Mouse (Mus musculus) left cerebral cortex, adult 11 months (tissue): ENCODE measurements around the gene Slc1a1.

Experiments used
- DNase-seq: peaks from one replicate; pipeline ENCODE4 v3.0.0; 2022; ENCODE audit warnings: low spot score

The Slc1a1 gene

DNA sequence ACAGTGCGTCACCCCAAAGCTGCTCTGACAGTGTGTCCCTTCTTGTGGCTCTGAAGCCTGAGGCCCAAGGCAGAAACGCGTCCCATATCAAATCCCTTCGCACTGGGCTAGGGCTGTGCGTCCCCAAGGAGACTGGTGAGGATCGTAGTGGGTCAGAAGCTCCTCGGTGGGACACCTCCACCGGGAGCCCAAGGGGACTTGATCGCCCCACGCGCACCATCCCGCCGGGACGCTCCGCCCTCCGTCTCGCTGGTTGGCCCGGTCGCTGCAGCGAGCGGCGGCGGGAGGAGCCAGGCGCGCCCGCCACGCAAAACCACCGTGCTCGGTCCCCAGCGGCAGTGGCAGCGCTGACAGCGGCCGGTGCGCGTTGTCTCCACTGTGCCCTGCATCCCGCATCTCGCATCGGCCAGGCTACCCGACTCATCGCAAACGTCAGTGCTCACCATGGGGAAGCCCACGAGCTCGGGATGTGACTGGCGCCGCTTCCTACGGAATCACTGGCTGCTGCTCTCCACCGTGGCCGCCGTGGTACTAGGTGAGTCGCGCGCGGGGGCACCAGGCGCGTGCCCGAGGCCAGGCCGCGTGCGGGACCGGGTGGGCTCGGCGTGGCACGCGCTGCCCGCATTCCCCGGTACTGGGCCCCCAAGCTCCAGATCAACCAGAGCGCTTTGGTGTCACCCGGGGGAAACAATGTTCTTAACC lies at the start of gene Slc1a1:
Gene Slc1a1 (plus strand): TSS at position 252 of the 702 bp plus-strand sequence.
- peak; percentile 65 for DNase-seq

DNA sequence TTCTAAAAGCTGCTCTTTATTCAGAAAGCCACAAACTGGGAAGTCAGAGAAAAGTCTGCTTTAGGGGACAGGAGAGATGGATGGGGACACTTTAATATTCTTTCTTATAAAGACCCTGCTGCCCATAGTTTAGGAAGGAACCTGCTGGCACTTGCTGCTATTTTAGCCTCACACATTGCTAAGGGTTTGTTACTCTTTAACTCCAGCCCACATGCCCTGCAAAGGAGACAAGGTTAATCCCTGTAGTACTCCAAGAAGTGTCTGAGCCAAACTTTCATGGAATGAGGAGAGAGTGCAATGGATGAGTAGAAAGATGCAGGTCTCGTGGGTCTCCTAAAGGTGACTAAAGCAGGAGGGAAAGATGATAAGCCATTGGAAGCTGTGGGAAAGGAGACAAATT lies 44.7 kb upstream of the Slc1a1 start:
- no peak for DNase-seq

DNA sequence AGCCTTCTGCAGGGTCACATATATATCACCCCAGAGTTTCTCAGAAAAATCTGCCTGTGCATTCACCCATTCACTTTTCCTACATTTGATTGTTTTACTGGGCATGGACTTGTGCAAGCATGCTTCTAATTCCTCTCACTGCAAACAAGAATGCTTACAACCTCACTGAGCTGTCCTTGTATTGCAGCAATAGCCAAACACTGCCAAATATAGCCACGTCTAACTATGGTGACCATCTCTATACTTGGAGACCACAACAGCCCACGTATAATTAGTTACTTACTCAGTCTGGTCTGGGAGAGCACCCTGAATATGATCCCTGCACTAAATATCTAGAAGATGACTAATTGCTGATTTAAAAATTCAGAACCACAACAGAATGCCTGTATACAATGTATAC lies 41.5 kb upstream of the Slc1a1 start:
- no peak for DNase-seq

DNA sequence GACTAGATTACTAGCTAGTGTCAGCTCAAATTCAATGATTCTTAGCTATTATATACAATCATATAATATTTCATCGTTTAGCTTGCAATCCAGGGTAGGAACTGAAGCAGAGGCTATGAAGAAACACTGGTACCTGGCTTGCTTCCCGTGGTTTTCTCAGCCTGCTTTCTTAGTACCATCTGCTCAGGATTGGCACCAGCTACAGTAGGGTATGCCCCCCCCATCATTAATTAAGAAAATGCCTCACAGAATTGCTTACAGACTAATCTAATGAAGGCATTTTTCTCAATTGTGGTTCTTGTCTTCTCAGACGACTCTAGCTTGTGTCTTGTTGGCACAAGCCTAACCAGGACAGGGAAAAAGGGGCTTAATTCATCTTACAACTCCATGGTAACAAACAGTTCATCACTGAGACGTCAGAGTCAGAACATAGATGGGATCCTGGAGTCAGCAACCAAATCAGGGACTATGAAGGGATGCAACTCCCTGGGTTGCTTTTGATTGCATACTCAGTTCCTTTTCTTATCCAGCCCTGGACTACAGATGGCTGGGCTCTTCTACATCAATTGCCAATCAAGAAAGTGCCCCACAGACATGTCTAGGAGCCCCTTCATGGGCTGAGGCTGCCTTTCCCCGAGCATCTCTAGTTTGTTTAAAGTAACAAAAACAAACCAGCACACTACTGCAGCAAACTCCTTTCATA lies 38.6 kb upstream of the Slc1a1 start:
- DNase-seq, result no peak

DNA sequence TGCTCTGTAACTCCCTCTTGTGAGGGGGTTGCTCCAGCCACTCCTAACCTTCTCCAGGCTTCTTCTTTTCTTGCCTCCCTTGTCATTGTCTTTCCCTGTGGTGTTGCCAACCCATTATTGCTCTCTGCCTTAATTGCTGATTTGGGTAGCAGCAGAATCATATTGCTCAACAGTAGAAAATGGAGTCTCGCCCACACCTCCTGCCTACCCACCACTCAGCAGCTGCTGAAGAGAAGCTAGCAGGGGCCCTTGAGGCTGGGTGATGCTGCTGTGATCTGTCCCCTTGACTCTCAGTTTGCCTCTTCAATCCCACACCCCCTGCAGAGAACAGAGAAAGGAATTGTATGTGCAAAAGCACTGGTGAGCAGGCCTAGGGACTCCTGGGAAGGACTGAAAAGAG lies 37.9 kb upstream of the Slc1a1 start:
- DNase-seq, result peak; percentile 12

DNA sequence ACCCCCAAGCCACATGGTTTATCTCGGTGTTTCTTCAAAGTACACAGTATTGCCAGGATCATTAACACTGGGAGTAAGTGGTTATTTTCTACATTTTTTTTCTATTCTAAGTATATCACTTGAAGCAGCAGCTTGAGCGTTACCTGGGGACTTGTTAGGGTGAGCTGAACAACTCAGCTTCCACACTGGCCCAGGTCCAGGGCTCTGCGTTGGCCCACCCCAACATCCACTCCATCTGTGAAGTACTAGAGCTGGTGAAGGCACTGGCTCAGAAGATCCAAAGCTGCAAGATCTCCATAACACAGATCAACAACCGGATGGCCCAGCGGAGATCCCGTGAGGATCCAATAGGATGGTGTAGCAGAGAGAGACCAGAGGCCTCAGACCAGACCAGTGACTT lies 37.2 kb upstream of the Slc1a1 start:
- no peak for DNase-seq

DNA sequence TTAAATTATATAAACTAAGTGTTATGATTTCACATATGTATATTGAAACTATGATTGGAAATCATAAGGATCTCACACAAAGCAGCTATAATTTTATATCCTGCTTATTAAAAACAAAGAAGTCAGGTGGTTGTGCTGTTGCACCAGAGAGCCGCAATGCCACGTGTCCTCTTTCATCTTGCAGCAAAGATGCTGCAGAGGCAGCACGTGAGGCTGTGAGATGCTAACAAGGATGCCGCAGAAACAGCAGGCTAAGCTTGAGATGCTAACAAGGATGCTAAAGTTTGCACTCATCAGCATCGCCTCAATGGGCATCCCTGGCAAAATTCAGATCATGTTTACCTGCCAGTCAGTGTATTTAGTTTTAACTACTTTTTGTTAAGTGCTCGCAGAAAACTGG lies 34.4 kb upstream of the Slc1a1 start:
- no peak for DNase-seq

DNA sequence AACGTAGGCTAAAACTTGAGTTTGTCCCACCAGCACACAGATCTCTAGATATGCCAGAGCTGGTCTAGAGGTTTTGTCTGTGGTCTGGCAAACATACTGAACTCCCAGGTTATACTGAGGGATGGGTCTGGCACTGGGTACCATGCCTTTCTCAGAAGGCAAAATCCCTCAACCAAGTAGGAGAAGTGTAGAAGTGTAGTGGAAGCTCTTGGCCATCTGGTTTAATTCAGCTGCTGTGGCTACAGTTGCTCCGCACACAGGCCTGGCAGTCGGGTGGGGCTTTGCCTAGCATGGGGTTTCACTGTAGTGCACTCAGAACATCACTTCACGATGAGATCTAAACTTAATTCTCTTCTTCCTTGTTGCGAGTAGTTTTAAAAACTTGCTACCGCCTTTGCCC lies 28.6 kb upstream of the Slc1a1 start:
- no peak for DNase-seq

DNA sequence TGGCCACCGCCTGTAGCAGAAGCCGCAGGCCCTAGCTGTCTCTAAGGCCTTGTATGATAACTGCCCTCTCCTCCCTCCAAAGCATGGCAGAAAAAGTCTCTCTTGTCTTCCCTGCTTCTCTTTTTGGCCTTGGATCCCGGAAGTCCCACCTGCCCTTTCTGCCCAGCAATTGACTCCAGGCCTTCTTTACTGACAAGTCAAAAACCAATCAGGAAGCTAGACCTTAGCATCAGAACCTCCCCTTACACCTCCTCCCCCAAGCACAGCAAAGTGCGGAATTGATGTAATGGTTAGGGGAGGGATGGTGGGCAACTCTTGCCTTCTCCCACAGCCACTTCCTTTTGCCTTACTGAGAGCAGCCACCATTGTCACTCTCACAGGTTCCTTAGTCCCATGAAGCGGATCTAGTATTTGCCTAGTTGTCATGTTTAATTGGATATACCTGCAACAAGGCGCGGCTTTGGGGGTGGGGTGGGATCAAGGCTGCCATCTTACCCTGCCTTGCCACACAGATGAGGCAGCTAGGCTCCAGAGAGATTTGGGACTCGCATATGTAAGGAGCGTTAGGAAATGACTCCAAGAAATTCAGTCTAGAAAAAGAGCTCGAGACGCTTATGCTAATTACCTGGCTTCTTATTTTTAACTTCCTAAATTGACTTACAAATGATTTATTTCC lies 27.9 kb upstream of the Slc1a1 start:
- DNase-seq, result no peak

DNA sequence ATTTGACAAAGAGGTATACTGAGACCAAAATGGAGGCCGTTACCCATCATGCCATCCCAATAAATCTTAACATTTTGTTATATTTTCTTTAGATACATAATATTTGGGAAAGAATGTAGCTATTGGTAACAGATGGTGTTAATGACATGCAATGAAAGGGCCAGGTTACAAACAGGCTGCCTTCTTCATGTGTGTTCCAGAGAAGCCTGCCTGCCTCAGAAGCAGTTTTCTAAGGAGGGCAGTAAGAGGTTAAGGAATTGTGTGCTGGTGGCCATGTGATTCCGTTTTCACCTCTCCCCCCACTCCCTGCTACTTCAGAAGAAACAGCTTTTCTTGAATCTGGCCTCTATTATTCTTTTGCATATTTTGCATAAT lies 27.4 kb upstream of the Slc1a1 start:
- no peak for DNase-seq

DNA sequence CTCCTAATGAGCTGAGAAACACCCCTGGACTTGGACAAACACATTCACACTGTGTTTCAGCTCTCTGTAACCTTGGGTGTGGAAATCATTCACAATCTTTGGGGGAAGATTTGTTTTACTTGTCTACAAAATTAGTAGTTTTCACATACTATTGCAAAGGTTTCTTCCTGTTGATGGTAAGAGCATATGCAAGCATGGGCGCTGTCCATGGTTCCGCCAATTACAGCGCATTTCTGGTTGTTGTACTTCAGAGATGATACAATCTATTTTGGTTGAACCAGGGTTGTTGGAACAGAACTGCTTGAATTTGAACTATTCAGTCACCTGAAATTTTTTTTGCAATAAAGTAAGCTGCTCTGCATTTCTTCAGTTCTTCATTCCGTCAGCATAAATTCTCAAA lies 16.6 kb upstream of the Slc1a1 start:
- DNase-seq, result no peak

DNA sequence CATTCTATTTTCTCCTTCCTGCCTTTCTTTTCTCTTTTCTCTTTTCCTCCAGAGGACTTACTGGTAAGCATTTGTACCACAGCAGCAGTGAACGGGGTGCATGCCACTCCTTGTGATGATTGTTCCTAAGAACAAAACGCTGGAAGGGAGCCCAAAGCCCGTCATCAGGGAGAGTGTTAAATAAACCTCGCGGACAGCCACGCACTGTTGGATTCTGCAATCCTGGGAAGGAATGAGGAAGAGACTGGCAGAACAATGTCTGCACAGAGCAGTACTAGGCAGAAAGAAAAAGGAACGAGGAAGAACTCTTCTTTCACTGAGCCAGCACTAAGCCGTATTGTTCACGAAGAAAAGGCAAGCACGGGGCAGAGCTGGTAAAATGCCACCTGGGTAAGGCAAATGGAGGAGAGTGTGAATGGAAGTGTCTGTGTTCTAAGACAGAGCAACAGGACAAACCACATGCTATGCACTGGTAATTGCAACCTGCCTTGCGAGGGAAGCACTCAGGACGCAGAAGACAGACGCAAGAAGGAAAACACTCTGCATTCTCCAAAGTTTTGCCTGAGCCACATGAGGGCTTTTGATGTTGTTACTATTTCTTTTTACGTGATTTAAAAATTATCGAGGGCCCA lies 7.0 kb upstream of the Slc1a1 start:
- DNase-seq, result no peak

DNA sequence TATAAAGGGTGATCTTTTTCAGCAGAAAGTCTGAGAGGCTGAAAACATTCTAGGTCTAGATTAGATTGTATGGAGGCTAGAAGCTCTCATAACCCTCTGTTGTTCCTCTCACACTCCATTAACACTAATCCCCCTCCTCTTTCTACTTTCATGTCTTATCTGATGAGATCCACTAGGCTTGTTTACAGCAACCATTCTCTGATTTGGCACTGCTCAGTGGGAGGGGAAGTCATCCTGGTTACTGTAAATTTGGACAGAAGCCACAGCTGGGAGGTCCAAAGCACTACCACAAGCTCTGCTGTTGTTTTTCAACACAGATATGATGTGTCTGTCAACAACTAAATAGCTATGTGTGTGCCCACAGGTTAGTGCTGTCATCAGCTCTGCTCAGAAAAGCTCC lies 3.5 kb upstream of the Slc1a1 start:
- no peak for DNase-seq

DNA sequence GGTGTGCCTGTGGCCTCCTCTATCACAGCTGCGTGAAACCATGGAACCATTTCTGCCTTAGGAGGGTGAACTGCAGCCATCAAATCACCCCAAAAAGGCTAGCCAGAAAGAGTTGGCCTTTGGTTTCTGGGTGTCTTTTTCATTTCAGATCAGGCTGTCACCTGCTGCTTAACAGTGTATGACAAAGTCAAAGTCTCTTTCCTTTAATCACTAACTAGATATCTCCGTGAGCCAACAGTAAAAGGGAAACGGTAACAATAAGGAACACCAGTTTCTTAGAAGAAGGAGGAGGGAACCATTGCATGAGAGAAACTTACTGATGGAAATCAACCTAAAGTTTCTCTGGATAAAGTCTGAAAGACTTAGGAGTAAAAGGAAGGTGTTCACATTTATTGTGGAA lies 2.2 kb upstream of the Slc1a1 start:
- no peak for DNase-seq

DNA sequence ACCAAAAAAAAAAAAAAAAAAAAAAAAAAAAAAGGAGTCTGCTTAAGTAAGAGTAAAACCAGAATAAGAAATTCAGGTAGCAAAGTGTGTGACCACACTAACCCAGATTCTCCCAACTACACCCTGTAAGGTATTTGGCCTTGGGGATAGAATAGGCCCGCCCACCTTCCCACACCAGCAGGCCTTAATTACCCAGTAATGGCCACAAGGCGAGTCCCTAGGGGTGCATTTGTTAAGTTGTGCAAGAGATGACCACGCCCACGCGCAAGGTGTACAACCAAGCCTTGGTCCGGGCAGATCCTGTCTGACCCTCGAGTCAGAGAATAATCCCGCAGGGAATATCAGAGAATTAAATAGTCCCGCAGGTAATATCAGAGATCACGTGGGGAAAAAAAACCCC lies 461 bp upstream of the Slc1a1 start:
- DNase-seq, result no peak

DNA sequence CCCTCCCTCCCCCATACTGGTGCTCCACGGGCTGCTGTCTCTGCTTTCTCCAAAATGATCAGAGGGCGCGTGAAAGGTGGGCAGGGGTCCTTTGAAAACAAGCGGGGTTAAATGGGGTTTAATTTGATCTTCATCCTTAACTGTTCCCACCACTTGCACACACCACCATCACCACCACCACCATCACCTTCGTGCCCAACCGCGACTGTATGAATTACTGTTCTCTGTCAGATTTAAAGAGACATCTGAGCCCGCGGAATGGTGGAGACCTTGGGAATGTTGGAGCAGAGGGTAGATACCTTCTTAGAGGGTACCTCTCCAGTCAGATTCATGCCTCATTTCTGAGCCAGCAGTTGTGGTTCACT lies 633 bp downstream of the Slc1a1 start:
- no peak for DNase-seq

DNA sequence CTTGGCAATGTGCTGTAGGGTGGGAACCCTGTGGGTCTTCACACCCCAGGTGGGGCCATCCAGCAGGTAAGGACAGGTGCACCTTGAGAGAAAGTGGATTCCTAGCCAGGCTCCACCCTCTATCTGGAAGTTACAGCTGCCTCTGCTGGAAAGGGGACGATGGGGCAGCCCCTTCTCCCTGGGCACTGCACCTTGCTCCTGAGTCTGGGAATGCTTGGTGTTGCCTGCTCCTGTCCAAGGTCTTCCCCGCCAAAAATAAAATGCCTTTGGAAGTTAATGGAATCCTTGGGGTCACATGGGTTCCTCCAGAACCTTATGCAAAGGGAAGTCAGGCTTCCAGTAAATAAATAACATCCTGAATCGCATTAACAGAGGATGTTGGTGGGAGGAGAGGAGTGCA lies 1.3 kb downstream of the Slc1a1 start:
- no peak for DNase-seq

DNA sequence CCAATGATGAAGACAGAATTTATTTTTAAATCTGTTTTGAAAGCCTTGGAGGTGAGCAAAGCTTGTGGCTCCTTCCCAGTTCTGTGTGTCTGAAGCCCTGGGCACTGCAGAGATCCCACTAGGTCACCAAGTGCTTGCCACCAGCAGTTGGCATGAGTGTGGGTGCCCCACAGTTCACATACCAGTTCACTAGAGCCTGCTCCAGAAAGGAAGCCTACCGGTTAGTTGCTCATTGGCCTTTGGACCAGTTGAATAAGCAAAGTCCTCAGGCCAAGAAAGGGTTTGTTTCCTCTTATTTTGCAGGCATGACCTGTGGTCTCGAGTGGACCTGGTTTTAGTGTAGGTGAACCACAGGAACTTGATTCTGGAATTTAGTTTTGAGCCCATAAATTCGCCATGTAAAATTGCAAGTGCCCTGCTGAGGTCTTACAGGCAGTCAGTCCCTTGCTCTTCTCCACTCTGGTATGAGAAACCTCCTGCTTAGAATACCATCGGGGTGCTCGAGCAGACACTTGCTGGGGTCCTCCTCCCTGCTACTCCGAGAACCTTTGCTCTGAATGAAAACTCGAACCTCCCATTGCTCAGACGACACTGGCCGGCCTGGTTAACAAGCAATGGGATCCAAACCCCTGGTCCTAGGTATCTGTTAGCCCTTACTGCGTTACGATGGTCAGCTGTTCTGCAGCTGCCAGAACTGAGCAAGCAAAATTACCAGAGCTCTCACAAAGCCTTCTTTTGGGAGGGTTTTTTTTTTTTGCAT lies 2.0 kb downstream of the Slc1a1 start:
- DNase-seq, result no peak

DNA sequence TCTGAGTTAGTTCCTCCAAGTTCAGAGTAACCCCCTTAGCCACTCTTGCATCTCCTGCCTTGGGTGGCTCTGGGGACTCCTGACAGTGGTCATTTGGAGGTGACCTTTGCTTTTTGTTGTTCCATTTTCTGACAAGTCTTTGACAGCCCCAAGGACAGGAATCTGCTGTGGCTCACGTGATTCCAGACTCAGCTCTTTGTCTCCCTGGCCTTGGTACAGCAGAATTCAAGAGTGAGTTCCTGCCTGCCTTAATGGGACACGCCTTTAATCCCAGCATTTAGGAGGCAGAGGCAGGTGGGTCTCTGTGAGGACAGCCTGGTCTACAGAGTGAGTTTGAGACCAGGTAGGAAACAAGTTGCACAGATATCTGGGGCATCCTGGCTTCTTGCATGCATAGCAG lies 3.9 kb downstream of the Slc1a1 start:
- DNase-seq, result no peak

DNA sequence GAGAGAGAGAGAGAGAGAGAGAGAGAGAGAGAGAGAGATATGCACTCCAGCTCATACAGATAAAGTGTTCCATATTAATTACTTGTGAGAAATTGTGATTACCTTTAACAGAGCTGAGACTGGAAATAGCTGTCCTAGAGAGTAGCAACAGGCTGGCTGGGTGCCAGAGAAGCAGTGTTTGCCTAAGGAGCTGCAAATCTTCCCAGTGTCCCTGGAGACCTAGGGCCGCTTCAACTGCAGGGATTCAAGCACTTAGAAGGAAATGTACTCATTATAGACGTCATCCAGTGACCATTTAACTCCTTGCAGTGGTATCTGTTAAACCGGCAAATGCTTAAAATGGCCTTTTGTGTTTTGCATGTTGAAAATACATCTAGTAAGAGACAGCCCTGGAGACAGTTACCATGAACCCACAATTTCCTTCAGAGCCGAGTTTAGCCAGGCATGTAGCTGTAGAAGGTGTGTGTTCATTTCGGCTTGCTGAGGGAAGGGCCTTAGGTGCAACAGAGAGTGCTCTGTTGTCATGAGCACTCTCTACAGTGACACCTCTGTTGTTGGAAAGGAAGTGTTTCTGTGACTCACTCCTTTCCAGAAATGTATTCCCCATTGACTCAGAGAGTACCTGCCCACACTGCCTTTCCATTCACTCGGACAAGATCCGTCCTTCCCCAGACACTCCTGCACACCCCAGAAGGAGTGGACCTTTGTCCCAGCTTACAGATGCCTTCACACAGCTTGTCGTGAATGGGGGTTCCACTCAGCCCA lies 10.3 kb downstream of the Slc1a1 start:
- DNase-seq, result no peak

DNA sequence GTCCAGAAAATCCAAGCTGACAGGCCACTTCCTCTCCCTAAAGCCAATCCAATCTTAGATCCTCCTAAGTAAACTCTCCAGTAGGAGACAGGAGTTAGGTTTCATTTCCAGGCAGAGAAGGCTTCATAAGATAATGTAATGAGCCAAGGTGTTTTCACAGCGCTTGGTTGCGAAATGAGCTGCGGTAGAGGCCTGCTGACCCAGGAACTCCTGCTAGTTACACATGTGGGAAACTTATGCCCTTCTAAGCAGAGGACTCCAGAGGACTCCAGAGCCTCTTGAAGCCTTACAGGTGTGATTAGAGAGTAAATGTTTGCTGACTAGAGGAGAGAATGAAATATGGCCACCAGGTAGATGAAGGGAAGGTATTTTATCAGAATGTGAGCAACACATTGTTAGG lies 15.7 kb downstream of the Slc1a1 start:
- DNase-seq, result no peak

DNA sequence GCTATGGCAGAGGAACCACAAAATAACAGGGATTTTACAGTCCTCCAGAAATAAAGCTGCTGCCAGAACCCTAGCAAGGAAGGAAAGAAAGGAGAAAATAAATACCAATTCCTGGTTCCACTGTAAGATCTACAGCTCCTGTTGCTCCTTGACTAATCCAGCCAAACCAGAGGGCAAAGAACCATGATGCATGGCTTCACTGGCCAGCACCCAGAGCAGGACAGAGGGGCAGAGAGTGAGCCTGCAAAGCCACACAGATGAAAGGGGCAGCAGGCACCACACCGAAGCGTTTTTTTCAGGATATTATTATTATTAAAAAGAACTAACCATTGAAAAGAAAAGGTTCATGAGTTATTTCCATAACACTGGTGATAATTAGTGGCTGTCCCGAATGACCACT lies 17.2 kb downstream of the Slc1a1 start:
- no peak for DNase-seq
